Mouse (Mus musculus): ENCODE measurements around the gene Iffo2. TPM values are rescaled to one million over a fixed set of nuclear protein-coding genes. Genes with fewer than 3 reads are reported as not detected.

Iffo2 gene
- total and polyA plus RNA-seq, 3 experiments = 0.38 to 3.0 (median 0.60) TPM

DNA sequence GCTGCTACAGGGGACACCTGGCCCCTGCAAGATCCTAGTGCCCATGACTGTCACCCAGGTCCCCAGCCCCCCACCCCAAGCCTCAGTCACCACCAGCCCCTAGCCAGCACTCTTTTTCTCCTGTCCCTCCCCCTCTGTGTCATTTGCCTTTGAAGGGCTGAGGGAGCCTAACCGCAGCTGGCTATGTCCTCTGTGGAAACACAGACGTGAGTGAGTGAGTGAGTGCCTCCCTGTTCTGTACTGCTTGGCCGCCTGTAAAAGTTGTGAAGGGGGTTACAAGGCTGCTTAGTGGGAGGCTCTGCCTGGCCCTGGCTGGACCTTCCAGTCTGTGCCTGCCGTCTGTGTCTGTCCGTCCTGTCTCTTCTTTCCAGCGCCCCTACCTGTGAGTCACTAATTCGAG is 5.4 kb downstream of the Iffo2 start:
- H3K4me2 ChIP-seq (ENCODE audit: insufficient read depth, low read depth, poor library complexity, severe bottlenecking) = no peak overlapping the region
- H3K9me3 ChIP-seq (replicated peaks; ENCODE audit: low read length) = peaks cover 6% of the 10 kb centered on the region
- H3K27me3 ChIP-seq (replicated peaks) = peaks cover 85% of the 10 kb centered on the region
- no peak for TF ChIP-seq USF2 (conservative IDR thresholded peaks at IDR 0.05; ENCODE audit: low read depth, low read length)
- no peak for TF ChIP-seq CTCF (conservative IDR thresholded peaks at IDR 0.05 in 1 of 2, IDR thresholded peaks at IDR 0.05 in 1 of 2; ENCODE audit: low read depth in 2 of 2, low read length in 2 of 2)
- no peak for TF ChIP-seq ZC3H11A (IDR thresholded peaks at IDR 0.05; ENCODE audit: low read depth, low read length)
- no peak for TF ChIP-seq SIN3A (IDR thresholded peaks at IDR 0.05; ENCODE audit: low read length)
- no peak for TF ChIP-seq RCOR1 (conservative IDR thresholded peaks at IDR 0.05; ENCODE audit: low read depth, low read length)
- TF ChIP-seq NRF1 (IDR thresholded peaks at IDR 0.05; ENCODE audit: low read depth, low read length) = no peak
- no peak for TF ChIP-seq TBP (conservative IDR thresholded peaks at IDR 0.05; ENCODE audit: low read depth, low read length)
- TF ChIP-seq ZNF384 (IDR thresholded peaks at IDR 0.05; ENCODE audit: low read depth, low read length) = no peak
- TF ChIP-seq MAFK (IDR thresholded peaks at IDR 0.05; ENCODE audit: insufficient replicate concordance, low read length) = no peak
- no peak for TF ChIP-seq MEF2A (IDR thresholded peaks at IDR 0.05; ENCODE audit: borderline replicate concordance, low read depth, low read length)
- no peak for TF ChIP-seq USF1 (IDR thresholded peaks at IDR 0.05; ENCODE audit: low read depth, low read length)
- no peak for TF ChIP-seq JUND (conservative IDR thresholded peaks at IDR 0.05; ENCODE audit: low read depth, low read length)
- no peaks in the 10 kb centered on the region for H3K79me2 ChIP-seq (replicated peaks; ENCODE audit: control insufficient read depth, extremely low read depth, insufficient read depth, poor library complexity, severe bottlenecking)
- H3K9ac ChIP-seq (ENCODE audit: insufficient read depth, low read depth) = no peak overlapping the region
- H3K36me3 ChIP-seq (replicated peaks in 1 of 2; ENCODE audit: control insufficient read depth in 1 of 2, insufficient read depth in 1 of 2, low read length in 1 of 2) = no peaks in the 10 kb centered on the region
- in situ Hi-C loops (cut with MboI; ENCODE audit: low pct_ligation_motif_present, low pct_unique_long_range_greater_than_20kb, low sequenced_read_pairs) (no loop called here), dilution Hi-C loops (cut with MboI; ENCODE audit: extremely low pct_ligation_motif_present, extremely low pct_unique_long_range_greater_than_20kb, low sequenced_read_pairs) (no loop called here)
- H3K4me3 ChIP-seq (replicated peaks in 1 of 3; ENCODE audit: low read depth in 2 of 3, low read length in 2 of 3, poor library complexity in 1 of 3) = no peak overlapping the region
- H3K27ac ChIP-seq (ENCODE audit: insufficient read depth, low read depth) = no peak overlapping the region
- no peak for DNase-seq (ENCODE audit: extremely low read depth)
- no peaks in the 10 kb centered on the region for H3K4me1 ChIP-seq (ENCODE audit: control insufficient read depth in 1 of 2, insufficient read depth in 2 of 2)

DNA sequence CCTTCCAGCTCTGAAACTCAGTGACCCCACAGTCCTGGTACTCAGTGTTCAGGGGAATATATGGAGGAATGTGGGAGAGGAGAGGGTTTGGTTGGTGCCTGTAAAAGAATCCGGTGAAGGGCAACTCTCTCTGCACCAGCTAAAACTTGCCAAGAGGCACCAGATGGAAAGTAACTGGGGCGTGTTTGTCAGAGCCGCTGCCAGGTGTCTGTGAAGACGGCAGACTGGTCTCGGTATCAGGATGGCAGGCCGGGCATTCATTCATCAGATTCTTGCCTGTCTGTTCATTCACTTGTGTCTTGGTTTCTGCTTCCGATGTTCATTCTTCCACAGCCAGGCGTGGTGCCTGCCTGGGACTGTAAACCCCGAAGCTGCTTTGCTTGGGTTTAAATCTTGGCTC is 6.4 kb downstream of the Iffo2 start:
- no peak for DNase-seq (ENCODE audit: extremely low read depth)
- TF ChIP-seq ZMIZ1 (IDR thresholded peaks at IDR 0.05; ENCODE audit: low read depth, low read length) (no peak), CHD1 (IDR thresholded peaks at IDR 0.05; ENCODE audit: low read depth, low read length) (no peak), HCFC1 (IDR thresholded peaks at IDR 0.05; ENCODE audit: low read depth, low read length) (no peak), MAZ (IDR thresholded peaks at IDR 0.05; ENCODE audit: low read depth, low read length) (no peak), IRF4 (IDR thresholded peaks at IDR 0.05; ENCODE audit: low read depth, low read length) (no peak), KAT2A (IDR thresholded peaks at IDR 0.05; ENCODE audit: insufficient replicate concordance, low read length) (no peak), RAD21 (IDR thresholded peaks at IDR 0.05; ENCODE audit: low read depth, low read length) (no peak), MAFK (IDR thresholded peaks at IDR 0.05; ENCODE audit: insufficient replicate concordance, low read length) (no peak), ZNF384 (IDR thresholded peaks at IDR 0.05; ENCODE audit: low read depth, low read length) (no peak), ZKSCAN1 (IDR thresholded peaks at IDR 0.05; ENCODE audit: borderline replicate concordance, low read depth, low read length) (no peak), NELFE (IDR thresholded peaks at IDR 0.05; ENCODE audit: low read depth, low read length) (no peak), UBTF (IDR thresholded peaks at IDR 0.05; ENCODE audit: low read depth, low read length) (no peak), E2F4 (IDR thresholded peaks at IDR 0.05; ENCODE audit: insufficient replicate concordance, low read depth, low read length) (no peak), MAX (IDR thresholded peaks at IDR 0.05; ENCODE audit: low read length) (no peak), TBP (conservative IDR thresholded peaks at IDR 0.05; ENCODE audit: low read depth, low read length) (no peak), JUND (conservative IDR thresholded peaks at IDR 0.05; ENCODE audit: low read depth, low read length) (no peak)
- H3K27me3 ChIP-seq (replicated peaks) = peaks cover 84% of the 10 kb centered on the region

More for the DNA sequence above, 6.4 kb downstream of the Iffo2 start:
- Histone ChIP-seq H3K27ac (ENCODE audit: insufficient read depth, low read depth) (no peak overlapping the region), H3K4me3 (replicated peaks in 1 of 3; ENCODE audit: low read depth in 2 of 3, low read length in 2 of 3, poor library complexity in 1 of 3) (no peak overlapping the region), H3K9me3 (replicated peaks; ENCODE audit: low read length) (peaks cover 6% of the 10 kb centered on the region), H3K79me2 (replicated peaks; ENCODE audit: control insufficient read depth, extremely low read depth, insufficient read depth, poor library complexity, severe bottlenecking) (no peaks in the 10 kb centered on the region), H3K4me2 (ENCODE audit: insufficient read depth, low read depth, poor library complexity, severe bottlenecking) (no peak overlapping the region), H3K36me3 (replicated peaks in 1 of 2; ENCODE audit: control insufficient read depth in 1 of 2, insufficient read depth in 1 of 2, low read length in 1 of 2) (no peaks in the 10 kb centered on the region), H3K4me1 (ENCODE audit: control insufficient read depth in 1 of 2, insufficient read depth in 2 of 2) (no peaks in the 10 kb centered on the region), H3K9ac (ENCODE audit: insufficient read depth, low read depth) (no peak overlapping the region)
- in situ Hi-C loops (cut with MboI; ENCODE audit: low pct_ligation_motif_present, low pct_unique_long_range_greater_than_20kb, low sequenced_read_pairs) (no loop called here), dilution Hi-C loops (cut with MboI; ENCODE audit: extremely low pct_ligation_motif_present, extremely low pct_unique_long_range_greater_than_20kb, low sequenced_read_pairs) (no loop called here)
